Mouse (Mus musculus) heart, embryonic 10.5 days (tissue): ENCODE results near the gene Dclk2. TPM values are rescaled to one million over a fixed set of nuclear protein-coding genes. Genes with fewer than 3 reads are reported as not detected.

ENCODE experiments used
- DNase-seq: peaks from one replicate; pipeline ENCODE4 v3.0.0-alpha.2; 2017; ENCODE audit warnings: low spot score
- H3K27ac ChIP-seq: fragments of 300-500 bp; sonication (generic); 2 replicates; pipeline ENCODE4 v1.5.1; 2016; ENCODE audit warnings: mild to moderate bottlenecking
- H3K27me3 ChIP-seq: fragments of 300-500 bp; sonication (generic); 2 replicates; pipeline ENCODE4 v1.6.1; 2016; ENCODE audit warnings: mild to moderate bottlenecking; ENCODE audit not compliant: poor library complexity, insufficient read depth, severe bottlenecking
- H3K36me3 ChIP-seq: fragments of 300-500 bp; sonication (generic); 2 replicates; pipeline ENCODE4 v1.6.1; 2016; ENCODE audit warnings: mild to moderate bottlenecking, moderate library complexity
- H3K4me1 ChIP-seq: fragments of 300-500 bp; sonication (generic); 2 replicates; pipeline ENCODE4 v1.6.1; 2016; ENCODE audit warnings: mild to moderate bottlenecking
- H3K4me3 ChIP-seq: fragments of 300-500 bp; sonication (generic); 2 replicates; pipeline ENCODE4 v1.5.1; 2016; ENCODE audit warnings: mild to moderate bottlenecking, moderate library complexity
- H3K9me3 ChIP-seq: fragments of 300-500 bp; sonication (generic); 2 replicates; pipeline ENCODE4 v1.6.1; 2016; ENCODE audit warnings: mild to moderate bottlenecking, moderate library complexity
- WGBS: fragments of 180-500 bp; shearing (Covaris S2); methylation state at CpG from one replicate; pipeline ENCODE4 v1.1.7; 2016; 5-methylcytosine and 5-hydroxymethylcytosine counted together
- polyA plus RNA-seq: library from polyadenylated mRNA; unstranded; fragments of >200 nt; fragmentation: Nextera tagmentation; extraction: Ambion mirVana; gene quantifications from 2 replicates; pipeline ENCODE4 v1.2.1, GENCODE M21; 2016

Gene Dclk2
- polyA plus RNA-seq, 1 experiment from 2014 or later, result 3.7 TPM

- no peaks in the 10 kb centered on the region for H3K36me3 ChIP-seq
- 89% methylated on average over 6 of the region's 6 CpGs for WGBS
- no peaks in the 10 kb centered on the region for H3K9me3 ChIP-seq
- no peaks in the 10 kb centered on the region for H3K4me1 ChIP-seq
- no peaks in the 10 kb centered on the region for H3K27me3 ChIP-seq
- DNase-seq, result no peak
- H3K27ac ChIP-seq, result no peak overlapping the region
- H3K4me3 ChIP-seq, result no peak overlapping the region
Observed at GRCm38 (mm10) chr3:86883985-86884384, 36.7 kb downstream of the Dclk2 start.

GRCm38 (mm10) chr3:86875912-86876311, 44.7 kb downstream of the Dclk2 start:
- DNase-seq, result no peak
- Histone ChIP-seq H3K27me3 (no peaks in the 10 kb centered on the region), H3K4me1 (no peaks in the 10 kb centered on the region), H3K4me3 (no peak overlapping the region), H3K36me3 (no peaks in the 10 kb centered on the region), H3K27ac (no peak overlapping the region), H3K9me3 (no peaks in the 10 kb centered on the region)
- 86% methylated on average over 5 of the region's 5 CpGs for WGBS

GRCm38 (mm10) chr3:86873092-86873600, 47.5 kb downstream of the Dclk2 start:
- Histone ChIP-seq H3K4me1 (peaks cover 4% of the 10 kb centered on the region), H3K27me3 (no peaks in the 10 kb centered on the region), H3K9me3 (no peaks in the 10 kb centered on the region), H3K36me3 (no peaks in the 10 kb centered on the region), H3K27ac (no peak overlapping the region), H3K4me3 (no peak overlapping the region)
- no peak for DNase-seq
- 82% methylated on average over 6 of the region's 6 CpGs for WGBS

- WGBS, result 82% methylated on average over 6 of the region's 6 CpGs
- Histone ChIP-seq H3K27me3 (no peaks in the 10 kb centered on the region), H3K27ac (no peak overlapping the region)
Observed at GRCm38 (mm10) chr3:86870952-86871351, 49.7 kb downstream of the Dclk2 start.

GRCm38 (mm10) chr3:86870411-86870810, 50.2 kb downstream of the Dclk2 start:
- WGBS, result 44% methylated on average over 3 of the region's 3 CpGs
- Histone ChIP-seq H3K9me3 (no peaks in the 10 kb centered on the region), H3K27me3 (no peaks in the 10 kb centered on the region), H3K4me1 (peaks cover 4% of the 10 kb centered on the region), H3K4me3 (no peak overlapping the region), H3K36me3 (no peaks in the 10 kb centered on the region), H3K27ac (no peak overlapping the region)
- no peak for DNase-seq

More at GRCm38 (mm10) chr3:86870952-86871351, 49.7 kb downstream of the Dclk2 start:
- no peaks in the 10 kb centered on the region for H3K36me3 ChIP-seq
- DNase-seq, result no peak
- peaks cover 4% of the 10 kb centered on the region for H3K4me1 ChIP-seq
- H3K4me3 ChIP-seq, result no peak overlapping the region
- H3K9me3 ChIP-seq, result no peaks in the 10 kb centered on the region

- no peak for DNase-seq
- Histone ChIP-seq H3K4me1 (peaks cover 4% of the 10 kb centered on the region), H3K27ac (no peak overlapping the region), H3K9me3 (no peaks in the 10 kb centered on the region), H3K36me3 (no peaks in the 10 kb centered on the region), H3K4me3 (no peak overlapping the region), H3K27me3 (no peaks in the 10 kb centered on the region)
- WGBS, result 57% methylated on average over 3 of the region's 3 CpGs
Observed at GRCm38 (mm10) chr3:86868721-86869120, 51.9 kb downstream of the Dclk2 start.

GRCm38 (mm10) chr3:86863327-86864008, 57.2 kb downstream of the Dclk2 start:
- no peak for DNase-seq
- peaks cover 15% of the 10 kb centered on the region for H3K4me1 ChIP-seq
- peak overlapping the region; percentile 5; the same call in 1 of the 2 replicates for H3K4me3 ChIP-seq
- no peak overlapping the region for H3K27ac ChIP-seq
- no peaks in the 10 kb centered on the region for H3K9me3 ChIP-seq
- H3K27me3 ChIP-seq, result no peaks in the 10 kb centered on the region
- WGBS, result 30% methylated on average over 10 of the region's 10 CpGs
- no peaks in the 10 kb centered on the region for H3K36me3 ChIP-seq

- Histone ChIP-seq H3K36me3 (no peaks in the 10 kb centered on the region), H3K27ac (no peak overlapping the region), H3K27me3 (no peaks in the 10 kb centered on the region), H3K4me3 (peak overlapping the region; percentile 5; the same call in 1 of the 2 replicates), H3K9me3 (no peaks in the 10 kb centered on the region), H3K4me1 (peaks cover 15% of the 10 kb centered on the region)
- 14% methylated on average over 3 of the region's 3 CpGs for WGBS
- no peak for DNase-seq
Observed at GRCm38 (mm10) chr3:86862939-86863311, 57.7 kb downstream of the Dclk2 start.

- DNase-seq, result no peak
- no peak overlapping the region for H3K27ac ChIP-seq
- no peaks in the 10 kb centered on the region for H3K36me3 ChIP-seq
- H3K27me3 ChIP-seq, result no peaks in the 10 kb centered on the region
- WGBS, result 73% methylated on average over 10 of the region's 10 CpGs
- H3K9me3 ChIP-seq, result no peaks in the 10 kb centered on the region
- H3K4me1 ChIP-seq, result peaks cover 15% of the 10 kb centered on the region
- no peak overlapping the region for H3K4me3 ChIP-seq
Observed at GRCm38 (mm10) chr3:86862245-86862938, 58.3 kb downstream of the Dclk2 start.

- no peak overlapping the region for H3K27ac ChIP-seq
- no peaks in the 10 kb centered on the region for H3K27me3 ChIP-seq
- no peak for DNase-seq
- no peak overlapping the region for H3K4me3 ChIP-seq
- peaks cover 20% of the 10 kb centered on the region for H3K4me1 ChIP-seq
- 77% methylated on average over 2 of the region's 2 CpGs for WGBS
- H3K9me3 ChIP-seq, result no peaks in the 10 kb centered on the region
- no peaks in the 10 kb centered on the region for H3K36me3 ChIP-seq
Observed at GRCm38 (mm10) chr3:86859791-86860190, 60.9 kb downstream of the Dclk2 start.

- 92% methylated on average over 5 of the region's 5 CpGs for WGBS
Observed at GRCm38 (mm10) chr3:86858699-86859098, 62.0 kb downstream of the Dclk2 start.

GRCm38 (mm10) chr3:86857833-86858398, 62.7 kb downstream of the Dclk2 start:
- H3K9me3 ChIP-seq, result no peaks in the 10 kb centered on the region
- H3K27me3 ChIP-seq, result no peaks in the 10 kb centered on the region
- H3K27ac ChIP-seq, result no peak overlapping the region
- H3K36me3 ChIP-seq, result no peaks in the 10 kb centered on the region
- WGBS, result 86% methylated on average over 8 of the region's 8 CpGs
- H3K4me1 ChIP-seq, result peaks cover 14% of the 10 kb centered on the region
- no peak for DNase-seq
- no peak overlapping the region for H3K4me3 ChIP-seq

More at GRCm38 (mm10) chr3:86858699-86859098, 62.0 kb downstream of the Dclk2 start:
- H3K4me3 ChIP-seq, result no peak overlapping the region
- no peaks in the 10 kb centered on the region for H3K36me3 ChIP-seq
- no peaks in the 10 kb centered on the region for H3K27me3 ChIP-seq
- no peak overlapping the region for H3K27ac ChIP-seq
- peaks cover 20% of the 10 kb centered on the region for H3K4me1 ChIP-seq
- no peak for DNase-seq
- no peaks in the 10 kb centered on the region for H3K9me3 ChIP-seq

GRCm38 (mm10) chr3:86852867-86853266, 67.8 kb downstream of the Dclk2 start:
- H3K4me1 ChIP-seq, result 0 out of 2 replicates have a peak, but pooled peaks cover 8% of the 10 kb centered on the region
- no peaks in the 10 kb centered on the region for H3K36me3 ChIP-seq
- no peaks in the 10 kb centered on the region for H3K27me3 ChIP-seq
- no peaks in the 10 kb centered on the region for H3K9me3 ChIP-seq
- no peak for DNase-seq
- no peak overlapping the region for H3K4me3 ChIP-seq
- 58% methylated on average over 3 of the region's 3 CpGs for WGBS
- H3K27ac ChIP-seq, result no peak overlapping the region
